Comparison of ENCODE assay signal across 24 mouse cellular contexts in genomic region chr14:119318379-119318778, GRCm38 (mm10).
DNase-seq lines count a peak whose midpoint lies in the region; ATAC-seq lines count a peak whose summit lies in the region.
"Had no signal": no experiment of that assay in that cellular context is flagged by ENCODE, and none has a peak within 500 bp of the region (broad histone marks: within the 10 kb centered on the region; RNA-seq: fewer than 3 reads in every experiment).

No protein-coding gene starts in this region.

- H3K9me3 ChIP-seq in forebrain, embryonic 11.5 days (ENCODE audit: control insufficient read depth, low read length): no peaks in the 10 kb centered on the region
- H3K9me3 ChIP-seq: forebrain, embryonic 12.5 days; hindbrain, embryonic 12.5 days; hindbrain, embryonic 15.5 days; kidney, embryonic 15.5 days had no signal

- H3K36me3 ChIP-seq in forebrain, embryonic 11.5 days (ENCODE audit: control insufficient read depth, insufficient read depth, low read length): no peaks in the 10 kb centered on the region
- H3K36me3 ChIP-seq: forebrain, embryonic 12.5 days; G1E; hindbrain, embryonic 12.5 days; hindbrain, embryonic 15.5 days; kidney, embryonic 15.5 days had no signal

- DNase-seq in adrenal gland, adult (ENCODE audit: inconsistent age in 2 of 2, low spot score in 1 of 2): peak; percentile 24 to 78
- DNase-seq in adrenal gland, postnatal 4 days (ENCODE audit: low spot score in 2 of 2): no peak
- peak; percentile 45 for DNase-seq in 3T3-L1 (ENCODE audit: low read depth, low spot score)
- peak; percentile 38 for DNase-seq in adrenal gland, postnatal 10 days
- peak; percentile 36 to 42 for DNase-seq in adrenal gland, postnatal 36 days
- DNase-seq in kidney, postnatal 25 days: no peak
- DNase-seq in forebrain, embryonic 11.5 days (ENCODE audit: low spot score): no peak
- no peak for DNase-seq in cerebellum, adult 9-11 months
- DNase-seq: B cell, adult 2 months; cerebellum, adult 2 months; cerebellum, postnatal 10 days; gastrocnemius, postnatal 25 days; heart, adult 2 months; kidney, adult 11 months; kidney, adult 8-10 months had no signal

- no peaks in the 10 kb centered on the region for H3K4me1 ChIP-seq in forebrain, embryonic 11.5 days (replicated peaks; ENCODE audit: control insufficient read depth, insufficient read depth, low read length)
- H3K4me1 ChIP-seq: forebrain, embryonic 12.5 days; hindbrain, embryonic 12.5 days; hindbrain, embryonic 15.5 days; kidney, embryonic 15.5 days had no signal

- no peak overlapping the region for H3K4me3 ChIP-seq in forebrain, embryonic 11.5 days (ENCODE audit: low read depth, low read length)
- H3K4me3 ChIP-seq: forebrain, embryonic 12.5 days; heart, adult 2 months; hindbrain, embryonic 12.5 days; hindbrain, embryonic 15.5 days; kidney, embryonic 15.5 days had no signal

- no peak overlapping the region for H3K4me2 ChIP-seq in forebrain, embryonic 11.5 days (ENCODE audit: low read depth, low read length, severe bottlenecking)
- H3K4me2 ChIP-seq: forebrain, embryonic 12.5 days; heart, embryonic 11.5 days; hindbrain, embryonic 12.5 days; hindbrain, embryonic 15.5 days; kidney, embryonic 15.5 days had no signal

- no peak for ATAC-seq in forebrain, embryonic 11.5 days (replicated peaks; ENCODE audit: low FRiP score)
- ATAC-seq: forebrain, embryonic 16.5 days; Patski had no signal

- no peaks in the 10 kb centered on the region for H3K27me3 ChIP-seq in forebrain, embryonic 11.5 days (ENCODE audit: control insufficient read depth, insufficient read depth, low read length)
- H3K27me3 ChIP-seq: CH12.LX; forebrain, embryonic 12.5 days; hindbrain, embryonic 12.5 days; hindbrain, embryonic 15.5 days; kidney, embryonic 15.5 days had no signal

- H3K9ac ChIP-seq in forebrain, embryonic 11.5 days (ENCODE audit: low read length): no peak overlapping the region
- H3K9ac ChIP-seq: forebrain, embryonic 12.5 days; hindbrain, embryonic 12.5 days; hindbrain, embryonic 15.5 days; kidney, embryonic 15.5 days had no signal

- no peak overlapping the region for H3K27ac ChIP-seq in forebrain, embryonic 11.5 days (ENCODE audit: low read depth, low read length)
- H3K27ac ChIP-seq: forebrain, embryonic 12.5 days; heart, adult 2 months; hindbrain, embryonic 12.5 days; hindbrain, embryonic 15.5 days; kidney, embryonic 15.5 days had no signal

- WGBS in forebrain, embryonic 11.5 days: 86% methylated on average over 2 of the region's 2 CpGs

Comparison
In these comparisons a context has a peak if more than half of its experiments do, and no peak if none do; other contexts are left out.
1. DNase-seq: peak in adrenal gland, adult (2 of 2), 3T3-L1 (single experiment), adrenal gland, postnatal 10 days (single experiment) and adrenal gland, postnatal 36 days (2 of 2); none in adrenal gland, postnatal 4 days (0 of 2), kidney, postnatal 25 days (0 of 2), forebrain, embryonic 11.5 days (single experiment) and cerebellum, adult 9-11 months (single experiment).